Mouse (Mus musculus) kidney, embryonic 15.5 days (tissue): ENCODE measurements around the gene Gm156. TPM values are rescaled to one million over a fixed set of nuclear protein-coding genes. Genes with fewer than 3 reads are reported as not detected.

ENCODE experiments used
- polyA plus RNA-seq: library from polyadenylated mRNA; unstranded; fragments of >200 nt; fragmentation: Nextera tagmentation; extraction: Ambion mirVana; gene quantifications from 2 replicates; pipeline ENCODE4 v1.2.1, GENCODE M21; 2015

Gm156 gene
- polyA plus RNA-seq, 1 experiment from 2014 or later: not detected

Other genes starting within 250 kb of the Gm156 start
- not detected in 2 replicates for gene Klre1, start 206.4 kb downstream of the Gm156 start, polyA plus RNA-seq
- not detected in 2 replicates for gene Klrd1, start 192.5 kb downstream of the Gm156 start, polyA plus RNA-seq
- not detected in 2 replicates for gene Klrk1, start 160.4 kb downstream of the Gm156 start, polyA plus RNA-seq
- not detected in 2 replicates for gene Klrc3, start 140.9 kb downstream of the Gm156 start, polyA plus RNA-seq
- gene Klrc2, start 123.6 kb downstream of the Gm156 start, polyA plus RNA-seq: not detected in 2 replicates
- not detected in 2 replicates for gene Klrc1, start 105.3 kb downstream of the Gm156 start, polyA plus RNA-seq
- gene Klri1, start 67.1 kb downstream of the Gm156 start, polyA plus RNA-seq: 0.26 TPM in 1 of 2 replicates, not detected in the other
- gene Klri2, start 43.8 kb downstream of the Gm156 start, polyA plus RNA-seq: not detected in 2 replicates
- gene Gm17631, start 78.4 kb upstream of the Gm156 start, polyA plus RNA-seq: not detected in 2 replicates
- gene Klra17, start 92.4 kb upstream of the Gm156 start, polyA plus RNA-seq: not detected in 2 replicates
- gene Klra5, start 133.4 kb upstream of the Gm156 start, polyA plus RNA-seq: not detected in 2 replicates
- not detected in 2 replicates for gene Klra6, start 242.7 kb upstream of the Gm156 start, polyA plus RNA-seq